Mouse (Mus musculus) layer of hippocampus, postnatal 25 days (tissue): Measurements from ENCODE around the gene Il17re. TPM values are rescaled to one million over a fixed set of nuclear protein-coding genes. Genes with fewer than 3 reads are reported as not detected.

ENCODE experiments used
- DNase-seq, 2 experiments: peaks; one replicate each; pipeline ENCODE4 v3.0.0; 2022; ENCODE audit warnings: mixed read lengths in 2 of 2, low spot score in 1 of 2; ENCODE audit errors: extremely low spot score in 1 of 2
- total RNA-seq, 2 experiments: library from RNA; stranded (reverse); gene quantifications; 2 replicates each; pipeline ENCODE4 v1.2.3; 2021

The Il17re gene
- total RNA-seq, 2 experiments from 2014 or later: 0.22 to 0.52 TPM

DNA sequence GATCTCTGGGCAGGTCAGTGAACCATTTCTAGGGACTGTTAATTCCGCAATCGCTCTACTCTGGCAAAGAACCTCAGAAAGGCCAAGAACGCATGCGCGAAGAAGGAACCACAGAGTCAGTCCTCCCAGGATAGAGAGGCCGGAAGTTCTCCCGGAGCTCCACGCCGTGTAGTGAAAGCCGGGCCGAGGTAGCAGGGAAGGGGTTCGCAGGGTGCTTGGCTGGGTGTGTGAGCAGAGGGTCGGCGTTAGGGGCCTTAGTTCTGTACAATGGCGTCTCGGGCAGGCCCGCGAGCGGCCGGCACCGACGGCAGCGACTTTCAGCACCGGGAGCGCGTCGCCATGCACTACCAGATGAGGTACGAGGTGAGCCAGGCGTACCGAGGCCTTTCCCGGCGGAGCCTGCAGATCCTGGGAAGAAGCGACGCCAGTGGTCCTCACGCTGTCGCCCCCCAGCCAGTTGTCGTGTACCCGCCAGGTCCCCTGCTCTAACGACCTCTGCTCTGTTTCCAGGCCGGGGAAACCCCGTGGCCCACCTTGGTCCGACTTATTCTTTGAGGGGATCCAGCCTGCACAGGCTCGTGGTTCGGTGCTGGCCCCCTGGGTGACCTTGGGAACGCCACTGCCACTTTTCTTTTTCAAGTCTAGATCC lies 15.7 kb upstream of the Il17re start, which contains the start of gene Jagn1:
Gene Jagn1 (plus strand): TSS at position 128 of the 649 bp plus-strand sequence.
- DNase-seq: peak; percentile 78 to 91

GRCm38 (mm10) chr6:113443091-113443490 lies 15.2 kb upstream of the Il17re start:
- no peak for DNase-seq

- no peak for DNase-seq
These were observed 13.9 kb upstream of the Il17re start for GRCm38 (mm10) chr6:113444207-113444965.

DNA sequence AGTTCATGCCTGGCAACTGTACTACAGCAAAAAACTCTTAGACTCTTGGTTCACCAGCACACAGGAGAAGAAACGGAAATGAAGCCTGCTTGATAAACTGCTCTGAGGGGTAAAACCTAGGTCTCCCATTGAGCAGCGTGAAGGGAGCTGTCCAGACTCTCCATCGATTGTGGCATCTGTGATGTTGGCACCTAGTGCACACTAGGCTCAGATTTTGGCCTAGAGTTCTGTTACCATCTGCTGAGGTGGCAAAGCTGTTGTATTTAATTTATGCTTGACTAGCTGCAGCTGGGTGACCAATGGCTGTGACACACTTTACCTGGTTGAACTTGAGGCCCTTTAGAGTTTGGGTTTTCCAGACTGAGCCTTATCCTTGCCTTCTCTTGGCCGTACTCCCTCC lies 10.6 kb upstream of the Il17re start:
- DNase-seq: no peak

DNA sequence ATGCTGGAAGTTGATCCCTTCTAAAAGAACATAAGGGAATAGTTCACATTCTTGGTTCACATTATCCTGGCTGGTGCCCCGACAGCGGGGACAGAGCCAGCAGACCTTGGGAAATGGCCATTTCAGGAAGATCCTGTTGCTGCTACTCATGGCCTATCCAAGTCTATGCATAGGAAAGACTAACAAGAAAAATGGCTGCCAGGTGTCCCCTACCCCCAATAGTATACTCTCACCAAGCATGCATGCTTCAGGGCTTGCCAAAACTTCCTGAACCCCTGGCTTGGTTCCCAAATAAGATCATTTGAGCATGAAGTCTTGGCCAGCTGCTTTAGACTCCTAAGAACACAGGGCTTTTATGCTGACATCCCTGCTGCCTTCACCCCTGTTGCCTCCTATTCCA lies 6.4 kb upstream of the Il17re start:
- no peak for DNase-seq

DNA sequence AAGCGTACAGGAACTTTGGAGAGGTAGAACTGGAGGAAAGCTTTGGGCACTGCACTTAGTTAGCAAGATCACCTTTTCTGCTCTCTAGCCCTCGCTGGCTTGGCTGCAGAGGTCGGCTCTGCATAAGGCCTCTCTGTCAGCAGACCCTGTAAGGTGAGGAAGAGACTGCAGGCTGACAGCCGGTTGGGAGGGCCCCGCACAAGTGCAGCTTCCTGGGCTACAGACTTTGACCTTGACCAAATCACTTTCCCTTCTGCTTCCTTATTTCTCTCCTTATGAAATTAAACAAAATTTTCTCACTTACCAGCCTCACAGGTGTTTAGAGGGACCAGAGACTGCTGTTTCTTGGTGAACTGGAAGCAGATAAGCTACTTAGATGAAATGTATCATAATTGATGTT lies 3.3 kb upstream of the Il17re start:
- no peak for DNase-seq

GRCm38 (mm10) chr6:113458635-113459034 lies 351 bp downstream of the Il17re start:
- no peak for DNase-seq

GRCm38 (mm10) chr6:113464040-113464439 lies 5.8 kb downstream of the Il17re start:
- no peak for DNase-seq

DNA sequence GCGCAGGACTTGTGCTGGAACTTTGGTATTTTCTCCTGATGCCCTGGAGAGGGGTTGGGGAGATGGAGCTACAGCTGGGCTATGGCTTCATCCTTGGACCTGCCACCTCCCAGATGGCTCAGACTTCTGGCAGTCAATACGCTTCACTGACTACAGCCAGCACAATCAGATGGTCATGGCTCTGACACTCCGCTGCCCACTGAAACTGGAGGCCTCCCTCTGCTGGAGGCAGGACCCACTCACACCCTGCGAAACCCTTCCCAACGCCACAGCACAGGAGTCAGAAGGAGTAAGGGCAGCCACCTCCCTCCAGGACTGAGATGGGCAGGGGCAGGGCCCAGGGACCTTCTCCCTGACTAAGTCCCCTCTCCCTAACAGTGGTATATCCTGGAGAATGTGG lies 7.3 kb downstream of the Il17re start:
- no peak for DNase-seq

- DNase-seq: no peak
These were observed 10.2 kb downstream of the Il17re start for GRCm38 (mm10) chr6:113468512-113468911.

- DNase-seq: peak in 1 of 2 experiments; percentile 62
These were observed 10.7 kb downstream of the Il17re start for GRCm38 (mm10) chr6:113469021-113469420.

DNA sequence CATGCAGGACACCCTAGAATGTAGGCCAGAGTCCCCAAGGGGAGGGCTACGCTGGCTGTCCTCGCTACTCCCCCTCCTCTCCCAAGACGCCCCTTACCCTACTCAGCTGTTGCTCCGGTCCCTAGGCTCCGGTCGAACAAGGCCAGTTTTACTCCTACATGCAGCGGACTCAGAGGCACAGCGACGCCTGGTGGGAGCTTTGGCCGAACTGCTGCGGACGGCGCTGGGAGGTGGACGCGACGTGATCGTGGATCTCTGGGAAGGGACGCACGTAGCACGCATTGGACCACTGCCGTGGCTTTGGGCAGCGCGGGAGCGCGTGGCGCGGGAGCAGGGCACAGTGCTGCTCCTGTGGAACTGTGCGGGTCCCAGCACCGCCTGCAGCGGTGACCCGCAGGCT lies 11.1 kb downstream of the Il17re start:
- peak; percentile 51 to 75 for DNase-seq

DNA sequence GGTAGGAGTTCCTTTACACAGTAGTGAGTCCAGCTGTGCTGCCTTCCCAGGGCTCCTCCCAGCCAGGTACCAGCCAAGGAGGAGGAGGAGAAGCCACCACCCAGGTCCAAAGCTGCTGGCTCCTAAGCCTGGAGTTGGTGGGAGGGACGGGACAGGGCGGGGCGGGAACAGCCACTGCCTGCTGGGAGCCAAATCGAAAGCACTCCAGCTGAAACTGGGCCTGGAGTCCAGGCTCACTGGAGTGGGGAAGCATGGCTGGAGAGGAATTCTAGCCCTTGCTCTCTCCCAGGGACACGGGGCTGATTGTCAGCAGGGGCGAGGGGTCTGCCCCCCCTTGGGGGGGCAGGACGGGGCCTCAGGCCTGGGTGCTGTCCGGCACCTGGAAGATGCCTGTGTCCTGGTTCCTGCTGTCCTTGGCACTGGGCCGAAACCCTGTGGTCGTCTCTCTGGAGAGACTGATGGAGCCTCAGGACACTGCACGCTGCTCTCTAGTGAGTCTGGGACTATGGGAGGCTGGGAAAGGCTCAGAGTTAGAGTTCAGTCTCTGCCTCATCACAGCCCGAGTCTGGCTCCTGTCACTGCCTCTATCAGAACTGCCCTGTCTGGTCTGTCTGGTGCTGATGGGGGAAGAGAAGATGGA lies 13.1 kb downstream of the Il17re start, which contains the start of gene Il17rc:
Gene Il17rc (plus strand): TSS at position 131 of the 640 bp plus-strand sequence.
- no peak for DNase-seq

GRCm38 (mm10) chr6:113472061-113472460 lies 13.8 kb downstream of the Il17re start:
- DNase-seq: no peak

GRCm38 (mm10) chr6:113473246-113473645 lies 15.0 kb downstream of the Il17re start:
- no peak for DNase-seq

- no peak for DNase-seq
These were observed 15.4 kb downstream of the Il17re start for GRCm38 (mm10) chr6:113473715-113474114.

- no peak for DNase-seq
These were observed 19.1 kb downstream of the Il17re start for GRCm38 (mm10) chr6:113477353-113477752.

- no peak for DNase-seq
These were observed 20.6 kb downstream of the Il17re start for GRCm38 (mm10) chr6:113478906-113479305.

DNA sequence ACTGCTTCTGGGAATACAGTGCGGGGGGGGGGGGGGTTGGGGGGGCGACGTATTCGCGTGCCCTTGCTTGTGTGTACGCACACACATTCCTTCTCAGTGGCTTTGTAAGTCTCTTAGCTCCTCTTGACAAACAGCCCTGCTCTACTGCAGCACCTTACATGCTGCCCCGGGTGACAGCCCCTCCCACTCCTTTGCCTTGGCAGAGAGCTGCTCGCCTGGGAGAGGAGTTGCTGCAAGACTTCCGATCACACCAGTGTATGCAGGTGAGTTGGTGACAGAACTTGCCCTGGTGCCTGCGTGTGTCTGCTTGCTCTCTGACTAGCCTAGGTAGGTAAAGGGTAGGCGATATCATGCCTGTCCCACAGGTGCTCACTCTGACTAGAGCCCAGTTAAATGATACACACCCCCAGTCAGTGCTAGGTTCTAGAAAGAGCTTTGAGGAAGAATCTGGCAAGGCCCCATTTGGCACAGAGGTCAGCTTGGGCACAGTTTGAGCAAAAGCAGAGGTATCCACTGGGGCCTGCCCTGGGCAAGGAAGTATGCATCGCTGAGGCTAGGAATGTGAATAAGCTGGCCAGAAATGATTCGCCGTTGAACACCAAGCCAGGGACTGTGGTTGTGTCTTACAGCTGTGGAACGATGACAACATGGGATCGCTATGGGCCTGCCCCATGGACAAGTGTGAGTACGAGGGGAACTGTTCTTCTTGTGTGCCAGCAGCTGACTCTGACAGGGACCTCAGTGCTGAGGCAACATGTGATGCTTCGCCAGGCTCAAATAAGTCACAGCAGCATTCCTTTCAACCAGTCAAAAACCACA lies 22.5 kb downstream of the Il17re start:
- no peak for DNase-seq

- DNase-seq: peak in 1 of 2 experiments; percentile 41
These were observed 24.3 kb downstream of the Il17re start for GRCm38 (mm10) chr6:113482477-113483099.
